Mouse (Mus musculus) stomach, embryonic 16.5 days (tissue): ENCODE data around the gene Fmo3. TPM values are rescaled to one million over a fixed set of nuclear protein-coding genes. Genes with fewer than 3 reads are reported as not detected.

ENCODE experiments used
- ATAC-seq: fragments of 200-750 bp; cut with Nextera tagmentation; 2 replicates; pipeline ENCODE4 v1.8.0; 2017; ENCODE audit warnings: moderate number of reproducible peaks, moderate TSS enrichment; ENCODE audit not compliant: insufficient read depth, low FRiP score
- H3K27ac ChIP-seq: fragments of 300-500 bp; sonication (generic); 2 replicates; pipeline ENCODE4 v1.5.1; 2014; ENCODE audit warnings: low read length
- H3K27me3 ChIP-seq: fragments of 300-500 bp; sonication (generic); 2 replicates; pipeline ENCODE4 v1.6.1; 2014; ENCODE audit warnings: low read length, control low read depth, mixed read lengths; ENCODE audit not compliant: control insufficient read depth, insufficient read depth
- H3K36me3 ChIP-seq: fragments of 300-500 bp; sonication (generic); 2 replicates; pipeline ENCODE4 v1.6.1; 2014; ENCODE audit warnings: low read length; ENCODE audit not compliant: control insufficient read depth, insufficient read depth
- H3K4me1 ChIP-seq: fragments of 300-500 bp; sonication (generic); 2 replicates; pipeline ENCODE4 v1.6.1; 2014; ENCODE audit warnings: low read length, control low read depth, mixed read lengths; ENCODE audit not compliant: control insufficient read depth, insufficient read depth
- H3K4me2 ChIP-seq: fragments of 300-500 bp; sonication (generic); 2 replicates; pipeline ENCODE4 v1.6.1; 2014; ENCODE audit warnings: low read depth, low read length, mixed read lengths
- H3K4me3 ChIP-seq: fragments of 300-500 bp; sonication (generic); replicated peaks from 2 replicates; pipeline ENCODE4 v1.5.1; 2014; ENCODE audit warnings: mild to moderate bottlenecking, low read length
- H3K9ac ChIP-seq: fragments of 300-500 bp; sonication (generic); 2 replicates; pipeline ENCODE4 v1.6.1; 2014; ENCODE audit warnings: low read length
- H3K9me3 ChIP-seq: fragments of 300-500 bp; sonication (generic); replicated peaks from 2 replicates; pipeline ENCODE4 v1.6.1; 2016; ENCODE audit warnings: low read length, control low read depth; ENCODE audit not compliant: control insufficient read depth
- WGBS: fragments of 180-500 bp; shearing (Covaris S2); extraction: QIAGEN DNeasy Blood & Tissue Kit; methylation state at CpG from one replicate; pipeline ENCODE4 v1.1.7; 2014; 5-methylcytosine and 5-hydroxymethylcytosine counted together
- polyA plus RNA-seq: library from polyadenylated mRNA; unstranded; fragments of >200 nt; fragmentation: Nextera tagmentation; extraction: Ambion mirVana; gene quantifications from 2 replicates; pipeline ENCODE4 v1.2.1, GENCODE M21; 2015

The Fmo3 gene
- polyA plus RNA-seq = 0.06 and 0.11 TPM in 2 replicates

DNA sequence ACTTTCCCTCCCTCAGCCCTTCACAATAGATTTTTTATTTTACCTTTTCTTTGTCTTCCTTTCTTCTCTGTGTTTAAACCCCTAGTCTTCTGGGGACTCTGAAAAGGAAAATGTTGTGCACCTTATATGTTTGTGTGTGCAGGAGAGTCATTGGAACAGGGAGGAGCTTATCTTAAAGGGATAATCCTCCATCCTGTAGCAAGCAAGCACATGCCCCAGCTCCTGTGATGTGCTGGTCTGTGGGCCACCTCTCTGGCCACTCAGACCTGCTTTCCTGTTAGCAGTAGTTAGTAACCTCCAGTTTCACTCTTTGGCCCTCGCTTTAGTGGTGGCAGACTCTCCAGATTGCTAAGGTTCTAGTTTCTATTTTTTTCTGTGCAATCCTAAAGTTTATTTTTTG lies at the start of gene Fmo3:
Gene Fmo3, minus strand, starts transcription at position 101 of the 400 bp plus-strand sequence.
- Histone ChIP-seq H3K4me1 (no peaks in the 10 kb centered on the region), H3K27me3 (no peaks in the 10 kb centered on the region), H3K4me3 (no peak within 1 kb of the TSS), H3K4me2 (no peak within 1 kb of the TSS), H3K9ac (no peak within 1 kb of the TSS), H3K27ac (no peak within 1 kb of the TSS), H3K9me3 (no peaks in the 10 kb centered on the region), H3K36me3 (no peaks in the 10 kb centered on the region)
- whole genome bisulfite sequencing = 77% methylated on average over 1 of the region's 1 CpGs
- ATAC-seq = no peak

- H3K9me3 ChIP-seq = no peaks in the 10 kb centered on the region
- H3K27me3 ChIP-seq = no peaks in the 10 kb centered on the region
- H3K36me3 ChIP-seq = no peaks in the 10 kb centered on the region
- no peak overlapping the region for H3K27ac ChIP-seq
- H3K9ac ChIP-seq = no peak overlapping the region
- H3K4me3 ChIP-seq = no peak overlapping the region
- ATAC-seq = no peak
- no peaks in the 10 kb centered on the region for H3K4me1 ChIP-seq
- H3K4me2 ChIP-seq = no peak overlapping the region
Observed at GRCm38 (mm10) chr1:163023075-163023474, 38.7 kb upstream of the Fmo3 start.

DNA sequence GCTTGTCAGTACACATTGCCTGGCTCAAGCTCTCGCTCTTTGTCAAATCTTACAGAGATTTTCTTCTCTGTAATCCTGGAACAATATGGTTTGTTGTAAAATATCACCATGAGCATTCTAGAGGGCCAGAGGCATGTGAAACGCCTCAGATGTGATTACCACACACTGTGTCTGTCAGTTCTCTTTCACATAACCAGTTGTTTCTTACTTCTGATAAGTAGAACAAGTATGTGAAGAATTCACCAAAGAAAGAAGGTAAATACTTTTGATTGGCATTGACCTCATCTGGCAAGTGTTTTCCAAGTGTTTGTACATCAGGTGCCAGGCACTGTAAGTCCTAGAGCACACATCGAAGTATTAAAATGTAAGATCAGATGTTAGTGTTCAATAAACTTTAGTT lies 24.9 kb upstream of the Fmo3 start:
- Histone ChIP-seq H3K4me2 (no peak overlapping the region), H3K27me3 (no peaks in the 10 kb centered on the region), H3K9me3 (no peaks in the 10 kb centered on the region), H3K4me1 (no peaks in the 10 kb centered on the region), H3K36me3 (no peaks in the 10 kb centered on the region), H3K27ac (no peak overlapping the region), H3K4me3 (no peak overlapping the region), H3K9ac (no peak overlapping the region)
- ATAC-seq = no peak
- WGBS = 58% methylated on average over 3 of the region's 3 CpGs

- ATAC-seq = peak; percentile 81; the same call in 1 of the 2 replicates
- Histone ChIP-seq H3K27me3 (no peaks in the 10 kb centered on the region), H3K9me3 (no peaks in the 10 kb centered on the region), H3K9ac (no peak overlapping the region), H3K36me3 (no peaks in the 10 kb centered on the region), H3K4me2 (no peak overlapping the region), H3K4me3 (no peak overlapping the region), H3K27ac (peak overlapping the region; percentile 69; the same call in 1 of the 2 replicates), H3K4me1 (no peaks in the 10 kb centered on the region)
- 48% methylated on average over 2 of the region's 2 CpGs for WGBS
Observed at GRCm38 (mm10) chr1:163003496-163003895, 19.2 kb upstream of the Fmo3 start.

DNA sequence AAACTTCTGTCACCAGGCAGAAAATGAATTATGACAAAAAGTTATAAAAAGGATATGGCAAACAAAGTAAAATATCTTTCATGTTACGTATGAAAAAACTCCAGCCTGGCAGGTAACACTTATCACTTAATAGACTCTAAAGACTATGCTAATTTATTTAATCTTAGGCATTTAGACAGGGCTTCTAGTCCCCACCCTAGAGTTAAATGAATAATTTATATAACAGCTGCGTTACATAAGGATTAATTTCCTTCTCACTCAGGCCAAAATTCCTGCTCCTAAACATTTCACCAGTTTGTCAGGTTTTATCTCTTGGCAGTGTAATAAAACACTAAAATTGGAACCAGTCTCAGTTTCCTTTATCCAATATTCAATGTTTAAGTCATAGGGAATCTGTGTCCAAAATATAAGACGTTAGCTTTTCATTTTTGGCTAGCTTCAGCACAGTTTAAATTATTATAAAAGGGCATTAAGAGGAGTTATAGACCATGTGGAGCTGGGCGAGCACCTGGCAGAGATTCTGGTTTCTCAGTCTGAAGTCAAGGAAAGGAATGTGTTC lies 17.0 kb upstream of the Fmo3 start:
- 49% methylated on average over 4 of the region's 4 CpGs for WGBS
- Histone ChIP-seq H3K4me2 (no peak overlapping the region), H3K36me3 (no peaks in the 10 kb centered on the region), H3K9me3 (no peaks in the 10 kb centered on the region), H3K27ac (peak overlapping the region; percentile 60; the same call in 1 of the 2 replicates), H3K4me1 (no peaks in the 10 kb centered on the region), H3K27me3 (no peaks in the 10 kb centered on the region), H3K4me3 (no peak overlapping the region), H3K9ac (no peak overlapping the region)
- ATAC-seq = peak; percentile 68; the same call in 1 of the 2 replicates

- WGBS = 49% methylated on average over 3 of the region's 3 CpGs
Observed at GRCm38 (mm10) chr1:162987546-162987945, 3.2 kb upstream of the Fmo3 start.

GRCm38 (mm10) chr1:162986777-162987176 lies 2.4 kb upstream of the Fmo3 start:
- Histone ChIP-seq H3K9ac (no peak overlapping the region), H3K4me1 (no peaks in the 10 kb centered on the region), H3K4me3 (no peak overlapping the region), H3K27ac (no peak overlapping the region), H3K36me3 (no peaks in the 10 kb centered on the region), H3K4me2 (no peak overlapping the region), H3K27me3 (no peaks in the 10 kb centered on the region), H3K9me3 (no peaks in the 10 kb centered on the region)
- no peak for ATAC-seq
- WGBS = 61% methylated on average over 1 of the region's 1 CpGs

More at GRCm38 (mm10) chr1:162987546-162987945, 3.2 kb upstream of the Fmo3 start:
- Histone ChIP-seq H3K36me3 (no peaks in the 10 kb centered on the region), H3K27ac (no peak overlapping the region), H3K9ac (no peak overlapping the region), H3K4me1 (no peaks in the 10 kb centered on the region), H3K4me2 (no peak overlapping the region), H3K27me3 (no peaks in the 10 kb centered on the region), H3K4me3 (no peak overlapping the region), H3K9me3 (no peaks in the 10 kb centered on the region)
- no peak for ATAC-seq

GRCm38 (mm10) chr1:162986121-162986748 lies 1.9 kb upstream of the Fmo3 start:
- H3K9me3 ChIP-seq = no peaks in the 10 kb centered on the region
- 87% methylated on average over 2 of the region's 2 CpGs for WGBS
- H3K4me1 ChIP-seq = no peaks in the 10 kb centered on the region
- no peak for ATAC-seq
- H3K27me3 ChIP-seq = no peaks in the 10 kb centered on the region
- H3K4me2 ChIP-seq = no peak overlapping the region
- H3K4me3 ChIP-seq = no peak overlapping the region
- no peaks in the 10 kb centered on the region for H3K36me3 ChIP-seq
- H3K27ac ChIP-seq = peak overlapping the region; percentile 21; the same call in 1 of the 2 replicates
- no peak overlapping the region for H3K9ac ChIP-seq

GRCm38 (mm10) chr1:162963556-162963955 lies 20.8 kb downstream of the Fmo3 start:
- no peaks in the 10 kb centered on the region for H3K4me1 ChIP-seq
- H3K9ac ChIP-seq = no peak overlapping the region
- no peak overlapping the region for H3K4me2 ChIP-seq
- WGBS = 62% methylated on average over 2 of the region's 2 CpGs
- ATAC-seq = no peak
- H3K27ac ChIP-seq = no peak overlapping the region
- H3K27me3 ChIP-seq = no peaks in the 10 kb centered on the region
- no peaks in the 10 kb centered on the region for H3K9me3 ChIP-seq
- H3K4me3 ChIP-seq = no peak overlapping the region
- no peaks in the 10 kb centered on the region for H3K36me3 ChIP-seq
